Mouse (Mus musculus): Measurements from ENCODE around the gene Hist2h2ac.

DNA sequence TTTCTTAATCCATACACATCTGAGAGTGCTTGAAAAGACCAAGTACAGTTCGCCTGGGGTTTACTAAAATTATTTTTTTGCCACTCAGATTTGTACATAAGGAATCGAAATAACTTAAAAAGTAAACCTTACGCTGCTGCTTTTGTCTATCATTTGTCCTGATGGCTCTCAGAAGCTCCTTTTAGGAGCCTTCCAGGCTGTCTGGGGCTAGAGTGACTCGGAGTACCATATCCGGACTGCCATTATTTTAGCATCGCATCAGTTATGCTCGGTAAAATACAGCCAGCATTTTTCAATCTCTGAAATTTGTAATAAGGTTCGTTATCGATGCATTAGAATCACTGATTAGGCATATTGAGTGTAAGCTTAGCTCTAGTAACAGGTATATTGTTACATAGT is 20.1 kb upstream of the Hist2h2ac start:
- TF ChIP-seq CTCF (IDR thresholded peaks at IDR 0.05; ENCODE audit: low read depth, low read length) (no peak), POLR2A (IDR thresholded peaks at IDR 0.05; ENCODE audit: insufficient read depth, low read length) (no peak)

Measured in ES-Bruce4 (cell line).